Mouse (Mus musculus): ENCODE data around the gene Bend3. TPM values are rescaled to one million over a fixed set of nuclear protein-coding genes. Genes with fewer than 3 reads are reported as not detected.
A peak's percentile ranks its signal among the peaks of the same experiment; 100 is the strongest.

Gene Bend3
- total and polyA plus RNA-seq, 2 experiments from 2014 or later = 1.5 to 10.7 TPM

DNA sequence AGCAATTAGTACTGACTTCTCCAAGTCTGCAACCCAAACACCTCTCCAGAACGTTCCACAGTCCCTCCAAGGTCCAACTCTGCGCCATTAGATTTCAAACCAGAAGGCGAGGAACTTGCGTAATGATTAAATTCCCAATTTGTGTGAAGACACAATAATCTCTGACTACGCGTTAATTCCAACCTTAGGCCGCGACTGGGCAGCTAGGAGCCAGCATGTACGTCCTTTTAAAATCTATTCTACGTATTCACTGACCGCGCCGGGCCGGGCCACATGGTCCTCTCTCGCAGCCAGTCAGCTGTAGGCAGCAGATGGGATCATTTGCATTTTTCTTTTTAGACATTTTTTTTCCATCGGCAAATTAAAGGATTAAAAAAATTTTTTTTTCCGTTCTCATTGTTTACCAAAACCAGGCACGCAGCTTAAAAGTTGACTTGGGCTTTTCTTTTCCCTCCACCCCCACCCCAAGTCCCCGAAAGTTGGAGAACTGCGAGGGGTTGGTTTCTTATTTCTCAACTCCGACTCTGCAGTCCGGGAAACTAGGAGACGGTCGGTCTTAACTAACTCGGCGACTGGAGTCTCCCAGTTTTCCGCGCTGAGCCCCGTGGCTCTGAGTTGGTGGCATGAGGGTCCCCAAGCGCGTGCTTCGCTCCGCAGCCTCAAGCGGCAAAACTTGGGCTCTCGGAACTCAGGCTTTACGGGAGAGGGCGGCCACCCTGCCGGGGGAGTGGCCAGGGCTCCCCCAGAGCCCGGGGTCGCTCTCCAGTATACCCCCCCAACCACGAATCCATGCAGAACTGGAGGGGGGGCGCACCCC is 558 bp upstream of the Bend3 start:
- Histone ChIP-seq H3K4me2 (ENCODE audit: low read depth, low read length) (peak overlapping the region; percentile 99), H3K27me3 (ENCODE audit: insufficient read depth, low read length) (no peaks in the 10 kb centered on the region), H3K9me3 (ENCODE audit: low read length) (no peaks in the 10 kb centered on the region), H3K4me1 (ENCODE audit: insufficient read depth, low read length) (0 out of 2 replicates have a peak, but pooled peaks cover 7% of the 10 kb centered on the region), H3K36me3 (ENCODE audit: insufficient read depth, low read length) (no peaks in the 10 kb centered on the region), H3K9ac (replicated peaks; ENCODE audit: low read length) (peak overlapping the region; percentile 96), H3K4me3 (ENCODE audit: low read length) (peak overlapping the region; percentile 89), H3K27ac (peak overlapping the region; percentile 93)
- TF ChIP-seq CTCF (IDR thresholded peaks at IDR 0.05; ENCODE audit: low read depth) = no peak
- ATAC-seq (peak; percentile 46), DNase-seq (ENCODE audit: low spot score) (peak; percentile 60)
- under 1% methylated on average over 41 of the region's 42 CpGs for WGBS

DNA sequence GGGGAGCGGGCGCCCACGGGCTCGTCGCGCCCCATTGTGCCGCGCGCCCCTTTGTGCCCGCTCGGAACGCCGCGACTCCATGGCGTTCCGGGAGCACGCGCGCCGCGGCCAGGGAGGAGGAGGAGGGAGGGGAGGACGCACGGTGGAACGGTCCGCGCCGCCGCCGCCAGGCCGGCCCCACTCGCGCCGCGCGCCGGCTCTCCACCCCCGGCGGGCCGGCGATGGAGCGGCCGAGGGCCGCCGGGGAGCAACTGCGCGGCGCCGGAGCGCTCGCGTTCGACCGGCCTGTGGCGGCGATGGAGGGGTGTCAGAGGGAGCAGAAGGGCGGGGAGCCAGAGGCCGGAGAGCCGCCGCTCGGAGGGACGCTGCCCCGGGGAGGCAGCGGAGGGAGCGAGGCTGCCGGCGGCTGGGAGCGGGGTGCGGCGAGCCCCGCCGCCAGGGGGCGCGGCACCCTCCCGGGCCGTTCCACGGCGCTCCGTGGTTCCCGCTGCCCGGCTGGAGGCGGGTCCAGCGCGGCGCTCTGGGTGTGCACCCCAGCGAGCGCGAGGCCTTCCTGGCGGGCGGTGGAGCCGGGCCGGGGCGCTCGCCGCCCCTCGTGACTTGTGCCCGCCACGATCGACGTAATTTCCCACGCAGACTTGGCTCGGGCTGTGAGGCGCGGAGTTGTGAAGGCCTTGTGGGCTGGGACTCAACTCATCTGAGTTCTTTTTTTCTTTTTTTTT is 966 bp downstream of the Bend3 start:
- Histone ChIP-seq H3K4me1 (ENCODE audit: insufficient read depth, low read length) (peaks cover 12% of the 10 kb centered on the region), H3K4me2 (ENCODE audit: low read depth, low read length) (peak overlapping the region; percentile 99), H3K27ac (peak overlapping the region; percentile 93), H3K9me3 (ENCODE audit: low read length) (no peaks in the 10 kb centered on the region), H3K27me3 (ENCODE audit: insufficient read depth, low read length) (no peaks in the 10 kb centered on the region), H3K4me3 (ENCODE audit: low read length) (peak overlapping the region; percentile 89), H3K9ac (replicated peaks; ENCODE audit: low read length) (peak overlapping the region; percentile 96), H3K36me3 (ENCODE audit: insufficient read depth, low read length) (no peaks in the 10 kb centered on the region)
- WGBS = 2% methylated on average over 71 of the region's 103 CpGs
- ATAC-seq = peak; percentile 87
- TF ChIP-seq CTCF (IDR thresholded peaks at IDR 0.05; ENCODE audit: low read depth) = no peak
- peak; percentile 84 for DNase-seq (ENCODE audit: low spot score)

- peak overlapping the region; percentile 89 for H3K4me3 ChIP-seq (ENCODE audit: low read length)
- H3K9ac ChIP-seq (replicated peaks; ENCODE audit: low read length) = peak overlapping the region; percentile 96
- no peaks in the 10 kb centered on the region for H3K9me3 ChIP-seq (ENCODE audit: low read length)
- H3K4me1 ChIP-seq (ENCODE audit: insufficient read depth, low read length) = peaks cover 12% of the 10 kb centered on the region
- H3K27me3 ChIP-seq (ENCODE audit: insufficient read depth, low read length) = no peaks in the 10 kb centered on the region
- no peaks in the 10 kb centered on the region for H3K36me3 ChIP-seq (ENCODE audit: insufficient read depth, low read length)
- WGBS = 4% methylated on average over 13 of the region's 13 CpGs
- DNase-seq (ENCODE audit: low spot score) = no peak
- peak overlapping the region; percentile 93 for H3K27ac ChIP-seq
- H3K4me2 ChIP-seq (ENCODE audit: low read depth, low read length) = peak overlapping the region; percentile 99
- no peak for ATAC-seq
- no peak for TF ChIP-seq CTCF (IDR thresholded peaks at IDR 0.05; ENCODE audit: low read depth)
Measured at GRCm38 (mm10) chr10:43480227-43480849, 1.7 kb downstream of the Bend3 start.

DNA sequence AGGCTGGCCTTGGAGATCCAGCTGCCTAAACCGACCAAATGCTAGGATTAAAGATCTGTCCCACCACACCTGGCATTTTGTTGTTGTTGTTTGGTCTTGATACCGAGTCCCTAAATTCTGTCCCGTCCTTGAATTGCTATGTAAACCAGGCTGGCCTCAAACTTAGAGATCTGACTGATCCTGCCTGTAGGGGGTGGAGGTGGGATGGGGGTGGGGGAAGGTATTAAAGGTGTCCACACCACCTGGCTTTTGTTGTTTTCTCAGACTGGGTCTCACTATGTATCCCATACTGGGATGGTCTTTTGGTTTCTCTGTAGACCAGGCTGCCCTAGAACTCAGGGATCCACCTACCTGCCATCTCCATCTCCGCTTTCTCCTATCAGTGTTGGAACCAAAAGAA is 2.5 kb downstream of the Bend3 start:
- H3K27me3 ChIP-seq (ENCODE audit: insufficient read depth, low read length) = no peaks in the 10 kb centered on the region
- H3K4me1 ChIP-seq (ENCODE audit: insufficient read depth, low read length) = peaks cover 12% of the 10 kb centered on the region
- no peak overlapping the region for H3K4me2 ChIP-seq (ENCODE audit: low read depth, low read length)
- no peak overlapping the region for H3K27ac ChIP-seq
- ATAC-seq (no peak), DNase-seq (ENCODE audit: low spot score) (no peak)
- H3K9ac ChIP-seq (replicated peaks; ENCODE audit: low read length) = no peak overlapping the region
- no peak overlapping the region for H3K4me3 ChIP-seq (ENCODE audit: low read length)
- no peak for TF ChIP-seq CTCF (IDR thresholded peaks at IDR 0.05; ENCODE audit: low read depth)
- 50% methylated on average over 4 of the region's 4 CpGs for WGBS
- no peaks in the 10 kb centered on the region for H3K9me3 ChIP-seq (ENCODE audit: low read length)
- H3K36me3 ChIP-seq (ENCODE audit: insufficient read depth, low read length) = no peaks in the 10 kb centered on the region

- no peak overlapping the region for H3K4me2 ChIP-seq (ENCODE audit: low read depth, low read length)
- H3K27ac ChIP-seq = no peak overlapping the region
- ATAC-seq (no peak), DNase-seq (ENCODE audit: low spot score) (no peak)
- H3K9ac ChIP-seq (replicated peaks; ENCODE audit: low read length) = no peak overlapping the region
- no peaks in the 10 kb centered on the region for H3K9me3 ChIP-seq (ENCODE audit: low read length)
- TF ChIP-seq CTCF (IDR thresholded peaks at IDR 0.05; ENCODE audit: low read depth) = no peak
- no peaks in the 10 kb centered on the region for H3K36me3 ChIP-seq (ENCODE audit: insufficient read depth, low read length)
- peaks cover 12% of the 10 kb centered on the region for H3K4me1 ChIP-seq (ENCODE audit: insufficient read depth, low read length)
- WGBS = 85% methylated on average over 5 of the region's 5 CpGs
- H3K27me3 ChIP-seq (ENCODE audit: insufficient read depth, low read length) = no peaks in the 10 kb centered on the region
- H3K4me3 ChIP-seq (ENCODE audit: low read length) = no peak overlapping the region
Measured at GRCm38 (mm10) chr10:43482021-43482420, 3.4 kb downstream of the Bend3 start.

GRCm38 (mm10) chr10:43483426-43483995 is 4.9 kb downstream of the Bend3 start:
- TF ChIP-seq CTCF (IDR thresholded peaks at IDR 0.05; ENCODE audit: low read depth) = no peak
- Histone ChIP-seq H3K4me1 (ENCODE audit: insufficient read depth, low read length) (peaks cover 12% of the 10 kb centered on the region), H3K4me3 (ENCODE audit: low read length) (no peak overlapping the region), H3K9me3 (ENCODE audit: low read length) (no peaks in the 10 kb centered on the region), H3K36me3 (ENCODE audit: insufficient read depth, low read length) (no peaks in the 10 kb centered on the region), H3K27ac (peak overlapping the region; percentile 54; the same call in 1 of the 2 replicates), H3K9ac (replicated peaks; ENCODE audit: low read length) (no peak overlapping the region), H3K27me3 (ENCODE audit: insufficient read depth, low read length) (no peaks in the 10 kb centered on the region), H3K4me2 (ENCODE audit: low read depth, low read length) (0 out of 2 replicates have a peak overlapping the region, but pooled peaks have one; percentile 11)
- ATAC-seq (no peak), DNase-seq (ENCODE audit: low spot score) (no peak)
- 36% methylated on average over 9 of the region's 9 CpGs for WGBS

Data from hindbrain, postnatal 0 days (tissue).